Mouse (Mus musculus) cerebellum, adult 2 months (tissue): ENCODE data around the gene Mmd2.

Experiments used
- CTCF ChIP-seq: fragments of 200-500 bp; IDR thresholded peaks from 2 replicates; pipeline ENCODE4 v1.5.1; 2011; ENCODE audit warnings: low read depth, mild to moderate bottlenecking, control low read depth, low read length, moderate library complexity, borderline replicate concordance; ENCODE audit not compliant: insufficient read depth
- POLR2A ChIP-seq: fragments of 200-500 bp; IDR thresholded peaks from 2 replicates; pipeline ENCODE4 v1.6.1; 2011; ENCODE audit warnings: low read length, control low read depth, borderline replicate concordance; ENCODE audit not compliant: insufficient read depth

DNA sequence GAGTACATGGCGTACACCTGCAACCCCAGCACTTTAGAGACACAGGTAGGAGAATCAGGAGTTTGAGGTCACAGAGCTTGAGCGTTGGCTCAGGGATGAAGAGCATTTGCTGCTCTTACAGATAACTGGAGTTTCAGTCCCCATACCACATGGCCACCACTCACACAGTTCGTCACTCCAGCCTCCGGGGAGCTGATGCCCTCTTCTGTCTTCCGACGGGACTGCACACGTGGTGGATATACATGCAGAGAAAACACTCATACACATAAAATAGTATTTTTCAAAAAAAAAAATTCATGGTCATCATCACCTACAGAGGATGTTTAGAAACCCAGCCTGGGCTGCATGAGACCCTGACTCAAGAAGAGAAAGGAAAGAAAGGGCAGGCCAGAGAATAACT is 14.5 kb upstream of the Mmd2 start:
- TF ChIP-seq POLR2A (no peak), CTCF (no peak)
